Mouse (Mus musculus): ENCODE measurements at regions not wholly inside any gene's neighbourhood (a gene's known extent, or its start where the extent isn't known, plus 50 kb on each side); places are given as distances from the start of the nearest gene placed in this dataset.

DNA sequence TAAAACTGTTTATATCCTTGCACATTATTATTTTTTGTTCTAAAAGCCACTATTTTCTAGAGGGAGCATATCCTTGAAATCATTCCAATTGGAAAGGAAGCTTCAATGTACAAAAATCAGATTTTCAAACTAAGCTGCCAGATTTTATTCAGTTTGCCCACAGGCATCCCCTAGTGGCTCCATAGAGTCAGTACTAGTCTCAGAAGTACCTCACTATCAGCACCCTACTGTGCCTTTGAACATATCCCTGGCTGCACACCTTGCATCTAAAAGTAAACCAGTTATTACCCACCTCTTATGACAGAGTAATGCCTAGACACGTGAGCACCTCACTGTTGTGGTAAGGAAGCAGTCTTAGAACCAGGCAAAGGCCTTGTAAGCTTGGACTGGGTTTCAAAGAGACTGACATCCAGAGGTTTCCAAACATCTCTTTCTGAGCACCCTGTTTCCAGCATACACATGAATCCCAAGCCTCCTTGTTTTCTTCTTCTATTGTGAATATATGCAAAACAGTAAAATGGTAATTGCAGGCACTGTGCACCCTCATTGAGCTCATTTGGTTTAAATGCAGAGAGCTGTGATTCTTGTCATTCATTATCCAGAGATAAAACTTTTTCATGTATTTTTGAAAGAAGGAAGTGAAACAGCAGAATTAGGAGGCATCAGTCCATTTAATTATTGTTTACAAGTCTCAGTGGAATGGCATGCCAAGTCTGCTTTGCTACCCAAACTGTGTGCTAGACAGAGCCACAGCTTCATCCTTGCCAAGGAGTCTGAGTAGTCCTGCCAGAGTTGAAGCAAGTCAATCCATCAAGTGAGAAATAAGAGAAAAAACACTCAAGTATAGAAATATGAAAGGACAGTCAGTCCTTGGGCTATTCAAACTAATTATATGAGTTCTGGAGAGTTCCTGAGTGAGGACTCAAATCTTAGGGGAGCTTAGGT is 247.0 kb upstream of the Lmcd1 start:
- TF ChIP-seq CTCF (IDR thresholded peaks at IDR 0.05; ENCODE audit: low read depth, low read length) (no peak), POLR2A (IDR thresholded peaks at IDR 0.05; ENCODE audit: borderline replicate concordance, low read depth, low read length) (no peak)
